Mouse (Mus musculus) kidney, embryonic 15.5 days (tissue): ENCODE measurements around the gene Txnrd2. TPM values are rescaled to one million over a fixed set of nuclear protein-coding genes. Genes with fewer than 3 reads are reported as not detected.
A peak's percentile ranks its signal among the peaks of the same experiment; 100 is the strongest.

Experiments used
- ATAC-seq: fragments of 200-750 bp; cut with Nextera tagmentation; replicated peaks from 2 replicates; pipeline ENCODE4 v1.8.0; 2017; ENCODE audit warnings: moderate TSS enrichment; ENCODE audit not compliant: low FRiP score
- H3K27ac ChIP-seq: fragments of 300-500 bp; sonication (generic); 2 replicates; pipeline ENCODE4 v1.5.1; 2015; ENCODE audit warnings: mild to moderate bottlenecking, inconsistent platforms
- H3K27me3 ChIP-seq: fragments of 300-500 bp; sonication (generic); 2 replicates; pipeline ENCODE4 v1.6.1; 2015; ENCODE audit warnings: inconsistent platforms
- H3K36me3 ChIP-seq: fragments of 300-500 bp; sonication (generic); 2 replicates; pipeline ENCODE4 v1.6.1; 2015; ENCODE audit warnings: inconsistent platforms
- H3K4me1 ChIP-seq: fragments of 300-500 bp; sonication (generic); 2 replicates; pipeline ENCODE4 v1.6.1; 2015; ENCODE audit warnings: inconsistent platforms
- H3K4me2 ChIP-seq: fragments of 300-500 bp; sonication (generic); 2 replicates; pipeline ENCODE4 v1.6.1; 2015; ENCODE audit warnings: moderate library complexity, mild to moderate bottlenecking, inconsistent platforms
- H3K4me3 ChIP-seq: fragments of 300-500 bp; sonication (generic); replicated peaks from 2 replicates; pipeline ENCODE4 v1.5.1; 2015; ENCODE audit warnings: mild to moderate bottlenecking, inconsistent platforms
- H3K9ac ChIP-seq: fragments of 300-500 bp; sonication (generic); 2 replicates; pipeline ENCODE4 v1.6.1; 2015; ENCODE audit warnings: mild to moderate bottlenecking, inconsistent platforms
- H3K9me3 ChIP-seq: fragments of 300-500 bp; sonication (generic); replicated peaks from 2 replicates; pipeline ENCODE4 v1.6.1; 2016; ENCODE audit warnings: inconsistent platforms
- WGBS: fragments of 180-500 bp; shearing (Covaris S2); methylation state at CpG from one replicate; pipeline ENCODE4 v1.1.7; 2015; ENCODE audit warnings: mixed read lengths; 5-methylcytosine and 5-hydroxymethylcytosine counted together
- polyA plus RNA-seq: library from polyadenylated mRNA; unstranded; fragments of >200 nt; fragmentation: Nextera tagmentation; extraction: Ambion mirVana; gene quantifications from 2 replicates; pipeline ENCODE4 v1.2.1, GENCODE M21; 2015

Gene Txnrd2
- 28.1 and 29.1 TPM in 2 replicates for polyA plus RNA-seq

DNA sequence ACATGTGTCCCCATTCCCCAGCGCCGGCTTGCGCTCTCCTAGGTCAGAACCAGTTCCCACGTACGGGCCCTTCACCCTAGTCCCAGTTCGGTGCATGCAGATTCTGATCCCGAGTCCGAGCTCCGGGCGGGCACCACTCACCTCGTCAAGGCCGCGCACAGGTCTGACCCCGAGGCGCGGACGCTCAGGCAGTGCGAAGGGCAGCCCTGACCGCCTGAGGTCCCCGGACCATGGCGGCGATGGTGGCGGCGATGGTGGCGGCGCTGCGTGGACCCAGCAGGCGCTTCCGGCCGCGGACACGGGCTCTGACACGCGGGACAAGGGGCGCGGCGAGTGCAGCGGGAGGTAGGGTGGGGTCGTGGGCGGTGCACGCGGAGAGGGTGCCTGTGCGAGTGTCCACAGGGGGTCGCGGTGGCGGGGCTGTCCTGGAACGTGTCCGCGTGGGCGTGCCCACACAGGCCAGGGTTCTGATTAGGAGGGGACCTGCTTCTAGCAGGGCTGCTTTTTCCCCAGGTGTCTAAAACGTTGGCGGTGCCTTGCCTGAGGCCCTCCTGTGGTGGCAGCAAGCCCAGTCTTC is at the start of gene Txnrd2:
Txnrd2 (plus strand) TSS at position 170 of the 577 bp plus-strand sequence.
- peaks cover 17% of the 10 kb centered on the region; the same call in 1 of the 2 replicates for H3K36me3 ChIP-seq
- peak within 1 kb of the TSS; percentile 84 for H3K27ac ChIP-seq
- H3K9ac ChIP-seq = peak within 1 kb of the TSS; percentile 78
- H3K9me3 ChIP-seq = no peaks in the 10 kb centered on the region
- under 1% methylated on average over 52 of the region's 52 CpGs for WGBS
- peaks cover 39% of the 10 kb centered on the region for H3K4me1 ChIP-seq
- peak; percentile 77 for ATAC-seq
- no peaks in the 10 kb centered on the region for H3K27me3 ChIP-seq
- peak within 1 kb of the TSS; percentile 77 for H3K4me2 ChIP-seq
- peak within 1 kb of the TSS; percentile 85 for H3K4me3 ChIP-seq

DNA sequence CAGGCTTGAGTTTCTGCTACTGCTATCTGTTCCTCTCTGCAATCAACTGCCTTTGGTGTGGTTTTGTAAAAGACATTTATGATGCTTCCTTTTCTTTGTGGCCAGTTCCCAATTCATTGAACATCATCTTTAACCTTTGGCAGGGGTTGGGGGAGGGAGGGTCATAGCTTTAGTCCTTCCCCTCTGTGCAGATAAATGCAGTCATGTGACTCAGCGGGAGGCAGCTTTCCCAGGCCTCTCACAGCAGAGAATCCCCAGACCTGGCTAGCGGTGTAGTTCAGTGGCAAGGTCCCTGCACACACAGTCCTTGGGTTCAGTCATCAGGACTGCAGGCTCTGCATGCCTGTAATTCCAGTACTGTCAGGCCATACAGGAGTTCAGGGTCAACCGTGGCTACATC is 49.0 kb upstream of the Txnrd2 start:
- Histone ChIP-seq H3K9me3 (no peaks in the 10 kb centered on the region), H3K27me3 (no peaks in the 10 kb centered on the region), H3K9ac (no peak overlapping the region), H3K4me1 (peaks cover 36% of the 10 kb centered on the region), H3K27ac (no peak overlapping the region), H3K4me3 (no peak overlapping the region), H3K36me3 (no peaks in the 10 kb centered on the region), H3K4me2 (no peak overlapping the region)
- peak; percentile 24; the same call in 1 of the 2 replicates for ATAC-seq
- 49% methylated on average over 3 of the region's 3 CpGs for WGBS

DNA sequence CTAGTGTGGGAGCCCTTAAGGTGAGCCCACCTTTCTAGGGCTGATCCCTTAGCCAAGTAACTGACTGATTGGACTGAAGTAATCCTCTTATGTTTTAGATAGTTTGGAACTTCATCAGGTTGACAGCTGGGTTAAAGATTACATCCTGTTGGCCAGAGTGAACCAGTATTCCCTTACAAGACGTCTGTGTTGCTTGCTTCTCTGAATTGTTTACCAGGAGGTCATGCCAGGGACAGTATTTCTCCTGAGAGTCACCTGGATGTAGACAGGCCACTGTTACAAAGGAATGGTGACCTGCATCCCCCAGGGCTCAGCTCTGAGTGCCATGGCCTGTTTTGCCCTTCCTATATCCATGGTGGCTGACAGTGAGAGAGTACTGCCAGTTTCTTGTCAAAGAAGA is 47.7 kb upstream of the Txnrd2 start:
- no peaks in the 10 kb centered on the region for H3K36me3 ChIP-seq
- H3K9ac ChIP-seq = no peak overlapping the region
- 20% methylated on average over 1 of the region's 1 CpGs for WGBS
- no peak overlapping the region for H3K4me3 ChIP-seq
- H3K4me1 ChIP-seq = peaks cover 38% of the 10 kb centered on the region
- H3K27me3 ChIP-seq = no peaks in the 10 kb centered on the region
- H3K27ac ChIP-seq = no peak overlapping the region
- no peak overlapping the region for H3K4me2 ChIP-seq
- no peak for ATAC-seq
- H3K9me3 ChIP-seq = no peaks in the 10 kb centered on the region

DNA sequence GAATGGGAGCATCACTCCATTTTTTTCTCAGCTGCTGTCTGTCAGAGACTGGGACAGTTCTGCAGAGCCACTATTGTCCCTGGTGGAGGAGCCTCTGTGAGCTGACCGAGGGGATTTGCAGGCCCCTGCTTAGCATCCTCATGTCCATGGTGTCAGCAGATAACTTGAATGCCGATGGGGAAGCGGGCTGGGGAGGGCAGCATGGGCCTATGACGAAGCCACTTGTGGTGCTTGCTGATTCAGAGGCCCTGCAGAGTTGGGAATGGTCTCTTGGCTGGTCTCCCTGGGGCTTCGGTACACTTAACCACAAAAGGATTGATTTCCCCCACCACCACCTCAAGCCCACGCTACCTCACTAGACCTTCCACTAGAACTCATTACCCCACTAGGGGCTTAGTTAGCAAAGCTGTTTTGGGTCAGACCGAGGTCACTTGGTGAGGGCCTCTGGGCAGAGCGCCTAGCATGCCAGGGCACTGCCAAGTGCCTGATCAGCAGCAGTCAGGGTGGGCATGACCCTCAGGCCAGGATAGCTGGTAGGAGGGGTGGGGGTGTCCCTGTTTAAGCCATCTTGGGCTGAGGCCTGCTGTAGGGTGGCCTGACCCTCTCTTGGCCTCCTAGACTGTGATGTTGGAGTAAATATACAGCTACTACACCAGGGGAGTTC is 46.7 kb upstream of the Txnrd2 start:
- Histone ChIP-seq H3K27me3 (no peaks in the 10 kb centered on the region), H3K9me3 (no peaks in the 10 kb centered on the region)
- 90% methylated on average over 8 of the region's 8 CpGs for WGBS

DNA sequence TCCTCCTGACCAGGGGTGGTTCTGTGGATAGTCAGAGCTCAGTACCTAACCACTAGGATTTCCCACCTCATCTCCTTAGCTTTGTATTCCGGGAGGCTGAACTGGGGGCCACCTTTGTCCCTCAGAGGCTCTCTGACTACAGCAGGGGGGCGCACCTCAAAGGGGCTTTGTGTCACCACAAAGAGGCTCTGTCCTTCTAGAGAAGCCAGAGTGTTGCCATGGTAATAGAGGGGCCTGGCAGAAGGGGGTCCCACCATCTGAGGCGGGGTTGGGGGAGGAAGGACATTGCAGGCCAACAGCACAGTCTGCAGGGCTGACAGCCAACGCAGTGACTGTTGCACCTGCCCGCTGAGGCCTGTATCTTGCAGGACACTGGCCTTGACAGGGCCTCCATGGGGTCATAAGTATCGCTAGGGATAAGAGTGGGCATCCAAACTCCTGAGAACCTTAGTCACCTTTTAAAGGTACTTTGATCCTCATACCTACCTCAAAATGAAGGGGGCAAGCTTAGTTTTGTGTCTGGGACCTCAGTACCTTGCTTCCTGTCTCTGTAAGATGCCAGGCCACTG is 45.6 kb upstream of the Txnrd2 start:
- ATAC-seq = no peak
- H3K4me3 ChIP-seq = no peak overlapping the region
- H3K4me1 ChIP-seq = peaks cover 59% of the 10 kb centered on the region
- WGBS = 52% methylated on average over 6 of the region's 6 CpGs
- no peak overlapping the region for H3K27ac ChIP-seq
- H3K36me3 ChIP-seq = no peaks in the 10 kb centered on the region
- H3K27me3 ChIP-seq = no peaks in the 10 kb centered on the region
- H3K9ac ChIP-seq = no peak overlapping the region
- no peaks in the 10 kb centered on the region for H3K9me3 ChIP-seq
- no peak overlapping the region for H3K4me2 ChIP-seq

More for the DNA sequence above, 46.7 kb upstream of the Txnrd2 start:
- no peak for ATAC-seq
- H3K4me3 ChIP-seq = no peak overlapping the region
- H3K9ac ChIP-seq = no peak overlapping the region
- no peak overlapping the region for H3K4me2 ChIP-seq
- H3K4me1 ChIP-seq = peaks cover 48% of the 10 kb centered on the region
- H3K27ac ChIP-seq = no peak overlapping the region
- H3K36me3 ChIP-seq = no peaks in the 10 kb centered on the region

DNA sequence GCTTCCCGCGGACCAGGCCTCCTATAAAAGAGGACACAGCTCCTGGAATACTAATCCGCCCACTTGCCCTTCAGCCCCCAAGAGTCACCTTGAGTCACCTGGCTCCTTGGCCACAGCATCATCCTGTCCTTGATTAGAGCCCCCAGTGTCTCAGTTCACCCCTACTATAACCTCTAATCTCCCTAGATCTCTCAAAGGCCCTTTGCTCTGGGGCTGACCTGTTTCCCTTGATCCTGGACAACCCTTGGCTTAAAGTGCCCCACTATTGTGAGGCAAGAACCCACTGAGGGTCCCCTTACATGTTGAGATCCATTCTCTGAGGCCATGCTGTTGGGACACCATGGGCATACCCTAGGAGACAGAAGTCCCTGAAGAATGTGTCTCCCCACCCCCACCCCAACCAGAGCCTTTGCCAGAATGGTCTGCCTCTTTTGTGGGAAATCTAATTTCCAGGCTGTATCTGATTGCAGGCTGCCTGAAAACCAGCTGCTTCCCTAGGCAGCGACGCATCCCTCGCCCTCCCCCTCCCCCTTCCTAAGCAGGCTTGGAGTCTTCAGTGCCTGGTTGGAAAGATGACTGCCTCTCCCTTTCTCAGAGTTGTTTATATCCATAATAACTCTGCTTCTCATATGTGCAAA is 44.4 kb upstream of the Txnrd2 start:
- H3K9me3 ChIP-seq = no peaks in the 10 kb centered on the region
- H3K27me3 ChIP-seq = no peaks in the 10 kb centered on the region
- no peak overlapping the region for H3K9ac ChIP-seq
- ATAC-seq = no peak; the same call in 1 of the 2 replicates
- no peak overlapping the region for H3K4me2 ChIP-seq
- H3K4me3 ChIP-seq = no peak overlapping the region
- WGBS = 59% methylated on average over 6 of the region's 6 CpGs
- H3K4me1 ChIP-seq = peaks cover 57% of the 10 kb centered on the region
- no peaks in the 10 kb centered on the region for H3K36me3 ChIP-seq
- no peak overlapping the region for H3K27ac ChIP-seq

DNA sequence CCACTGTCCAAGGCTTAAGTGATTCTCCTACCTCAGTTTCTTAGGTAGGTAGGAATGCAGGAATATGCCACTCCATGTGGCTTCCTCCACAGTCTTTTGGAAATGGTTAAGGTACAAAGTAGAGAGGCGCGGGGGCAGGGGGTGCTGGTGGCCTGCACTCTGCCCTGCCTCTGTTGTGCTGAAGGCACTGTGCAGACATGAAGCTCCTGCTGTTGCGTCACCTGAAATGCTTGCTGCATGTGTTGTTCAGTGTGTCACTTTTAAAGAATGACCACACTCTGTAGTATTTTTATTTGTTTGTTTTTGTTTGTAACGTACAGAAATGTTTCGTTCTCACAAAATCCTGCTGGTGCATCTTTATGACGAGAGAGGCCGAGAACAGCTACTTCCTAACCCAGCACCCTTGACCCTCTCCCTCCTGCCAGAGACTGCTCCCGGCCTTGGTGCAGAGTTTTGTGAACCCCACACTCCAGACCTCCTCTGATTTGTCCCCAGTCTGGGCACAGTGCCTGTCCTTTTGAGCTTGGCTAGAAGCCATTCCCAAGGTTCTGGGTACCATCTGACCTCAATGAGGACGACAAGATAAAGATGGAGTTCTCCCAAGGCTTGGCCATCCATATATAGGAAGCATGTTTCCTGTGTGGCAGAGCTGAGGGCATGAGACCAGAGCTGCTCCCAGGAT is 43.0 kb upstream of the Txnrd2 start:
- H3K9ac ChIP-seq = no peak overlapping the region
- H3K36me3 ChIP-seq = no peaks in the 10 kb centered on the region
- WGBS = 75% methylated on average over 9 of the region's 9 CpGs
- H3K9me3 ChIP-seq = no peaks in the 10 kb centered on the region
- H3K4me2 ChIP-seq = no peak overlapping the region
- no peak overlapping the region for H3K4me3 ChIP-seq
- H3K4me1 ChIP-seq = peaks cover 62% of the 10 kb centered on the region
- H3K27me3 ChIP-seq = no peaks in the 10 kb centered on the region
- H3K27ac ChIP-seq = peak overlapping the region; percentile 55; the same call in 1 of the 2 replicates
- ATAC-seq = no peak

DNA sequence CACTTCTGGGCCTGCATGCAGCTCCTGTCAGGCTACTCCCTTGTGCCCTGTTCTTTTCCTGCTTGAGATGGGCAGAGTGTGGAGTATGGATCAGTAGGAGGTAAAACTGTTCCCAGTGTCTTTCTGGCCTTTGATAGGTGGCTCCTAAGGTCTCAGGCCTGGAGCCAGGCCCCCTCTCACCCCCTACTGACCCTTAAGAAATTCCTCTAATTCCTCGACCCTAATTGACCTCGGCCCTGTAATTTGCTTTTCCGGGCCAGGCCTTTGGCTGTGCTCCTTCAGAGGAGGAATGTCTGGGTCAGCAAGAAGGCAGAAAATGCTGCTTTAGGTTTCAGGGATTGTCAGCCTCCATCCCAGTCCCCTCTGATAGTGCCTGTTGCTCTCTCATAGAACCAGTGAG is 42.4 kb upstream of the Txnrd2 start:
- H3K27me3 ChIP-seq = no peaks in the 10 kb centered on the region
- no peaks in the 10 kb centered on the region for H3K36me3 ChIP-seq
- H3K9ac ChIP-seq = no peak overlapping the region
- no peak overlapping the region for H3K4me2 ChIP-seq
- H3K4me3 ChIP-seq = no peak overlapping the region
- peaks cover 63% of the 10 kb centered on the region for H3K4me1 ChIP-seq
- WGBS = 13% methylated on average over 3 of the region's 3 CpGs
- peak overlapping the region; percentile 55; the same call in 1 of the 2 replicates for H3K27ac ChIP-seq
- no peak for ATAC-seq
- no peaks in the 10 kb centered on the region for H3K9me3 ChIP-seq

DNA sequence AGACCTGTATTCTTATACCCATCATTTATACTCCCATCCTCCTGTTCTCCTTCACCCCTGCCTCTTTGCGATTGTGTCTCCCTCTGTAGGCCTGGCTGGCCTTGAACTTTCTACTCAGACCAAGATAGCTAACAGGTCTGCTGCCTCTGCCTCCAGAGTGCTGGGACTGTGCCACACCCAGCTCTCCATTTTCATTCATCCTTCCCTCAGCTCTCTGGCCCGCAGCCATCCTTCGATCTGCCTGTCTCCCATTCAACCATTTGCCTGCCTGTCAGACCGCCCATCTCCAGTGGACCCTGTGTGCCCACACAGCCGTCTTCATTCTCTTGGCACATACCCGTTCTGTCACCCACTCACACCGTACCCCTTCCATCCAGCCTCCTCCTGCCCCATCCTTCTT is 42.0 kb upstream of the Txnrd2 start:
- Histone ChIP-seq H3K9ac (no peak overlapping the region), H3K27me3 (no peaks in the 10 kb centered on the region), H3K9me3 (no peaks in the 10 kb centered on the region), H3K4me3 (no peak overlapping the region), H3K4me2 (no peak overlapping the region), H3K27ac (0 out of 2 replicates have a peak overlapping the region, but pooled peaks have one; percentile 0), H3K36me3 (no peaks in the 10 kb centered on the region), H3K4me1 (peaks cover 66% of the 10 kb centered on the region)
- 70% methylated on average over 7 of the region's 7 CpGs for WGBS
- ATAC-seq = no peak

DNA sequence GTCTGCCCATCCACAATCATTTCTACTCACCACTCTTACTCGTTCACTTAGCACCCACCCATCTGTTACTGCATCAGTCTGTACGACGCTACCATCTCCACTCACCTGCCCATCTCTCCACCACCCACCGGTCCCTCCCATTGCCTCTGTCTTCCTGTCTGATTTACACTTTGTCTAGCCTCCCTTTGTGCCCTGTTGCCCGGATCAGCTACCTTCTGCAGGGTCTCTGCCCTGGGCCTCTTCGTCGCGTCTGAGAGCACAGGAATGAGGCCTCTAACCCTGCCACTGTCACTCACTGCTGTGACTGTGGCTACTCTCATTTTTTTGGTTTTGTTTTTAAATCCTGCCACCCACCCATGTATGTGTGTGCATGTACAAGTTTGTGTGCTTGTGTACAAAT is 41.5 kb upstream of the Txnrd2 start:
- Histone ChIP-seq H3K9ac (no peak overlapping the region), H3K27me3 (no peaks in the 10 kb centered on the region), H3K36me3 (no peaks in the 10 kb centered on the region), H3K27ac (0 out of 2 replicates have a peak overlapping the region, but pooled peaks have one; percentile 0), H3K4me2 (no peak overlapping the region), H3K9me3 (no peaks in the 10 kb centered on the region), H3K4me3 (no peak overlapping the region), H3K4me1 (peaks cover 67% of the 10 kb centered on the region)
- WGBS = 35% methylated on average over 8 of the region's 8 CpGs
- ATAC-seq = no peak

DNA sequence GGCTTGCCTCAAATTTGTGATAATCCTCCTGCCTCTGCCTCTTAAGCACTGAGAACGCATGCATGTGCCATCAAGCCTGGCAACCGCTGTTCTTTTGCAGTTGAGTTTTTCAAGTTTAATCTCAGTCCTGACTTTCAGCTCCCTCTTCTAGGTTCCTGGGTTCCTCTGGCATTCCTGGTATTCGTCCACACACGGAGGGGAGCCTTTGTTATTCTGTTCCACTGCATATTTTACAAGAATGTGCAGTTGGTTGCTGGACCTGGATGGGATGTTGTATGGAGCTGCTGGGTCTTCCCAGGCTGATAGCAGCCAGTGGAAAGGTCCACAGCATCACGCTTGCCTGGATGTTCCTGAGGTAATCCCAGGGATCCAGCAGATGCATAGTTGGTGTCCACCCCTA is 40.8 kb upstream of the Txnrd2 start:
- Histone ChIP-seq H3K4me2 (no peak overlapping the region), H3K27me3 (no peaks in the 10 kb centered on the region), H3K4me3 (no peak overlapping the region), H3K9ac (no peak overlapping the region), H3K9me3 (no peaks in the 10 kb centered on the region), H3K36me3 (no peaks in the 10 kb centered on the region), H3K4me1 (peaks cover 67% of the 10 kb centered on the region), H3K27ac (no peak overlapping the region)
- 78% methylated on average over 5 of the region's 5 CpGs for WGBS
- ATAC-seq = no peak
